Mouse (Mus musculus): ENCODE data around the gene Gpr153. TPM values are rescaled to one million over a fixed set of nuclear protein-coding genes. Genes with fewer than 3 reads are reported as not detected.

The Gpr153 gene
- polyA plus RNA-seq, 1 experiment from 2014 or later: 21.1 TPM

GRCm38 (mm10) chr4:152315498-152316213 lies 41.6 kb downstream of the Gpr153 start:
- peaks cover 8% of the 10 kb centered on the region for H3K27me3 ChIP-seq

GRCm38 (mm10) chr4:152317631-152318033 lies 43.6 kb downstream of the Gpr153 start:
- in situ Hi-C loops (cut with MboI; ENCODE audit: low pct_unique_long_range_greater_than_20kb): no loop called here
- DNase-seq (ENCODE audit: low read depth, low spot score) (no peak), ATAC-seq (no peak)
- H3K27me3 ChIP-seq: peaks cover 7% of the 10 kb centered on the region
- CTCF ChIA-PET: interaction anchor here (1.2 to 1.4 kb wide), 2 partner anchors 107 to 115 kb away, joined by 3 to 5 read pairs; no protein-coding TSS in a partner anchor
- POLR2A ChIA-PET: no interaction called here
- no peak for TF ChIP-seq CTCF (IDR thresholded peaks at IDR 0.05)

More at GRCm38 (mm10) chr4:152315498-152316213, 41.6 kb downstream of the Gpr153 start:
- ATAC-seq (no peak), DNase-seq (ENCODE audit: low read depth, low spot score) (no peak)
- CTCF ChIA-PET: interaction anchor here (1.1 kb wide), 1 partner anchor 22 kb away, joined by 3 read pairs; no protein-coding TSS in a partner anchor
- TF ChIP-seq CTCF (IDR thresholded peaks at IDR 0.05): no peak
- POLR2A ChIA-PET: interaction anchor here (0.6 to 1.0 kb wide), 2 partner anchors 14 to 119 kb away, joined by 3 to 4 read pairs; no protein-coding TSS in a partner anchor
- in situ Hi-C loops (cut with MboI; ENCODE audit: low pct_unique_long_range_greater_than_20kb): no loop called here

- POLR2A ChIA-PET: interaction anchor here (1.0 kb wide), 1 partner anchor 115 kb away, joined by 3 read pairs; no protein-coding TSS in a partner anchor
- H3K27me3 ChIP-seq: no peaks in the 10 kb centered on the region
- TF ChIP-seq CTCF (IDR thresholded peaks at IDR 0.05): no peak
- no peak for ATAC-seq
- in situ Hi-C loops (cut with MboI; ENCODE audit: low pct_unique_long_range_greater_than_20kb): no loop called here
- no peak for DNase-seq (ENCODE audit: low read depth, low spot score)
- CTCF ChIA-PET: interaction anchor here (0.9 to 1.7 kb wide), 4 partner anchors 14 to 116 kb away, joined by 3 to 7 read pairs (median 5); no protein-coding TSS in a partner anchor
These were observed 44.6 kb downstream of the Gpr153 start, which contains the start of gene Rnf207 for GRCm38 (mm10) chr4:152318517-152319234. Gene Rnf207 (minus strand): TSS chr4:152318993.

GRCm38 (mm10) chr4:152321464-152321863 lies 47.4 kb downstream of the Gpr153 start:
- ChIA-PET POLR2A (interaction anchor here (0.7 kb wide), 1 partner anchor 17 kb away, joined by 4 read pairs; no protein-coding TSS in a partner anchor), CTCF (interaction anchor here (1.4 to 2.1 kb wide), 3 partner anchors 103 to 112 kb away, joined by 3 to 8 read pairs (median 5); no protein-coding TSS in a partner anchor)
- ATAC-seq: no peak
- TF ChIP-seq CTCF (IDR thresholded peaks at IDR 0.05): no peak
- in situ Hi-C loops (cut with MboI; ENCODE audit: low pct_unique_long_range_greater_than_20kb): no loop called here
- H3K27me3 ChIP-seq: no peaks in the 10 kb centered on the region
- DNase-seq (ENCODE audit: low read depth, low spot score): no peak

- POLR2A ChIA-PET: interaction anchor here (1.3 kb wide), 1 partner anchor 20 kb away, joined by 3 read pairs; no protein-coding TSS in a partner anchor
- CTCF ChIA-PET: interaction anchor here (1.6 to 2.4 kb wide), 2 partner anchors 38 to 107 kb away, joined by 4 to 14 read pairs; no protein-coding TSS in a partner anchor
- H3K27me3 ChIP-seq: no peaks in the 10 kb centered on the region
- DNase-seq (ENCODE audit: low read depth, low spot score) (no peak), ATAC-seq (peak; percentile 24)
- in situ Hi-C loops (cut with MboI; ENCODE audit: low pct_unique_long_range_greater_than_20kb): loop anchor here (5.0 kb wide), 2 partner anchors 62 to 112 kb away; no protein-coding TSS in a partner anchor
- TF ChIP-seq CTCF (IDR thresholded peaks at IDR 0.05): no peak
These were observed 50.9 kb downstream of the Gpr153 start for GRCm38 (mm10) chr4:152324641-152325562.

- peak; percentile 87 for ATAC-seq
- POLR2A ChIA-PET: interaction anchor here (0.7 to 1.3 kb wide), 2 partner anchors 21 to 82 kb away, joined by 3 read pairs; no protein-coding TSS in a partner anchor
- no peaks in the 10 kb centered on the region for H3K27me3 ChIP-seq
- in situ Hi-C loops (cut with MboI; ENCODE audit: low pct_unique_long_range_greater_than_20kb): loop anchor here (5.0 kb wide), 2 partner anchors 62 to 112 kb away; no protein-coding TSS in a partner anchor
- DNase-seq (ENCODE audit: low read depth, low spot score): peak; percentile 82
- CTCF ChIA-PET: interaction anchor here (1.6 to 2.4 kb wide), 2 partner anchors 39 to 106 kb away, joined by 4 to 14 read pairs; no protein-coding TSS in a partner anchor
- no peak for TF ChIP-seq CTCF (IDR thresholded peaks at IDR 0.05)
These were observed 51.8 kb downstream of the Gpr153 start, which contains the start of gene Rpl22 for GRCm38 (mm10) chr4:152325574-152326411. Gene Rpl22 (plus strand): TSS chr4:152325742.

GRCm38 (mm10) chr4:152326543-152326942 lies 52.5 kb downstream of the Gpr153 start:
- no peak for DNase-seq (ENCODE audit: low read depth, low spot score)
- no peak for ATAC-seq
- ChIA-PET POLR2A (interaction anchor here (0.7 kb wide), 1 partner anchor 81 kb away, joined by 3 read pairs; no protein-coding TSS in a partner anchor), CTCF (interaction anchor here (1.2 to 2.4 kb wide), 2 partner anchors 59 to 106 kb away, joined by 3 to 14 read pairs; no protein-coding TSS in a partner anchor)
- no peaks in the 10 kb centered on the region for H3K27me3 ChIP-seq
- no peak for TF ChIP-seq CTCF (IDR thresholded peaks at IDR 0.05)
- in situ Hi-C loops (cut with MboI; ENCODE audit: low pct_unique_long_range_greater_than_20kb): loop anchor here (5.0 kb wide), 2 partner anchors 61 to 111 kb away; no protein-coding TSS in a partner anchor

- DNase-seq (ENCODE audit: low read depth, low spot score) (no peak), ATAC-seq (no peak)
- no peak for TF ChIP-seq CTCF (IDR thresholded peaks at IDR 0.05)
- no peaks in the 10 kb centered on the region for H3K27me3 ChIP-seq
- ChIA-PET POLR2A (no interaction called here), CTCF (interaction anchor here (7.3 kb wide), 1 partner anchor 104 kb away, joined by 64 read pairs; no protein-coding TSS in a partner anchor)
- in situ Hi-C loops (cut with MboI; ENCODE audit: low pct_unique_long_range_greater_than_20kb): loop anchor here (5.0 kb wide), 2 partner anchors 59 to 109 kb away; no protein-coding TSS in a partner anchor
These were observed 54.7 kb downstream of the Gpr153 start for GRCm38 (mm10) chr4:152328691-152329090.

All from Patski (cell line).